In the genomic region with DNA sequence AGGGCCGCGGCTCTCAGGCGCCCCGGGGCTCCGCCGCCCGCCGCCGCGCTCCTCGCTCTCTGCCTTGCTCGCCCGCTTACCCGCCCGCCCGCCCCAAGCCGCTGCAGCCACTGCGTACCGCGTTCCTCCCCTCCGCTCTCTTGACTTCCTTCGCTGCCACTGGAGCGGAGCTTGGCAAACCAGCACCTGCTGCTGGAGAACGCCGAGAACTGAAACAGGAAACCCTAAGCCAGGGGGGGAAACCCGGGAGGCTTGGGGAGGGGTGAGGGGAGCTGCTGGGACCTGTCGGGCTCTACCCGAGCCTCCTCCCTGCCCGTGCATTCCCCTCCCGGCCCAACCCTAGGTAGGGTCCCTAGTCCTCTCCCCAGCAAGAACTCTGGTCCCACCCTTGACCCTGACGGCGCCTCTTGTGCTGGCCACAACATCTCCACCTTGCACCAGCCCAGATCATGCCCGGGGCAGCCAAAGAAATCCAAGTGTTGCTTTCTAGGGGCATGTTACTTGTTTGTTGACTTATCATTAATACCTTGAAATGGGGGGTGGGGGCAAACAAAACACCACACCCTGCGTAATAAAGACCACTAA, we compare ENCODE assay signal across 8 mouse cellular contexts. TPM values are rescaled to one million over a fixed set of nuclear protein-coding genes. Genes with fewer than 3 reads are reported as not detected.
DNase-seq lines count a peak whose midpoint lies in the region; ATAC-seq and TF ChIP-seq lines count a peak whose summit lies in the region.

No protein-coding gene starts in this region.

- H3K4me3 ChIP-seq in neural tube, embryonic 11.5 days (ENCODE audit: low read depth, low read length): peak overlapping the region; percentile 69
- H3K4me3 ChIP-seq in limb, embryonic 14.5 days (replicated peaks; ENCODE audit: low read length): peak overlapping the region; percentile 87
- H3K4me3 ChIP-seq in midbrain, embryonic 15.5 days: peak overlapping the region; percentile 97
- peak overlapping the region; percentile 85 for H3K4me3 ChIP-seq in stomach, embryonic 14.5 days (ENCODE audit: low read depth, low read length)

- peaks cover 5% of the 10 kb centered on the region; the same call in 1 of the 2 replicates for H3K4me1 ChIP-seq in neural tube, embryonic 11.5 days (ENCODE audit: control insufficient read depth, insufficient read depth, low read length)
- H3K4me1 ChIP-seq in limb, embryonic 14.5 days (ENCODE audit: control insufficient read depth, insufficient read depth, low read length): peaks cover 10% of the 10 kb centered on the region; the same call in 1 of the 2 replicates
- peaks cover 32% of the 10 kb centered on the region for H3K4me1 ChIP-seq in midbrain, embryonic 15.5 days
- H3K4me1 ChIP-seq in stomach, embryonic 14.5 days (ENCODE audit: control insufficient read depth, insufficient read depth, low read length): peaks cover 9% of the 10 kb centered on the region; the same call in 1 of the 2 replicates

- H3K27ac ChIP-seq in neural tube, embryonic 11.5 days (ENCODE audit: low read depth, low read length): peak overlapping the region; percentile 88
- peak overlapping the region; percentile 91 for H3K27ac ChIP-seq in limb, embryonic 14.5 days (replicated peaks; ENCODE audit: low read depth, low read length)
- H3K27ac ChIP-seq in midbrain, embryonic 15.5 days: peak overlapping the region; percentile 99
- peak overlapping the region; percentile 89 for H3K27ac ChIP-seq in stomach, embryonic 14.5 days (ENCODE audit: low read length)

- peak; percentile 84 for DNase-seq in neural tube, embryonic 11.5 days (ENCODE audit: low spot score)
- DNase-seq in neural tube, embryonic 10.5 days (ENCODE audit: extremely low spot score, low spot score): no peak
- peak; percentile 68 for DNase-seq in embryo, embryonic 11.5 days (ENCODE audit: low read depth, low spot score)
- peak; percentile 99 for DNase-seq in heart, adult 11 months
- DNase-seq in kidney, adult 18-20 months: peak; percentile 85
- DNase-seq in limb, embryonic 14.5 days (ENCODE audit: low spot score): peak; percentile 85

- peak; percentile 77; the same call in 1 of the 2 replicates for TF ChIP-seq POLR2A in limb, embryonic 14.5 days (IDR thresholded peaks at IDR 0.05; ENCODE audit: borderline replicate concordance, extremely low read depth, insufficient read depth, insufficient read length)

- ATAC-seq in neural tube, embryonic 11.5 days (ENCODE audit: insufficient read depth, low FRiP score, low TSS enrichment): peak; percentile 86
- ATAC-seq in limb, embryonic 14.5 days (ENCODE audit: low FRiP score, low read depth): peak; percentile 89
- ATAC-seq in midbrain, embryonic 15.5 days (replicated peaks): peak; percentile 93
- peak; percentile 81 for ATAC-seq in stomach, embryonic 14.5 days (ENCODE audit: insufficient number of reproducible peaks, insufficient read depth, low FRiP score, low read depth)

- H3K4me2 ChIP-seq in neural tube, embryonic 11.5 days (ENCODE audit: low read depth): peak overlapping the region; percentile 67
- peak overlapping the region; percentile 60 for H3K4me2 ChIP-seq in limb, embryonic 14.5 days (replicated peaks; ENCODE audit: low read depth, low read length, severe bottlenecking)
- H3K4me2 ChIP-seq in midbrain, embryonic 15.5 days: peak overlapping the region; percentile 83
- H3K4me2 ChIP-seq in stomach, embryonic 14.5 days (replicated peaks; ENCODE audit: low read depth, low read length): peak overlapping the region; percentile 46

- no peaks in the 10 kb centered on the region for H3K36me3 ChIP-seq in neural tube, embryonic 11.5 days (ENCODE audit: control insufficient read depth, insufficient read depth, low read length)
- H3K36me3 ChIP-seq in limb, embryonic 14.5 days (ENCODE audit: control insufficient read depth, insufficient read depth, low read length): no peaks in the 10 kb centered on the region
- H3K36me3 ChIP-seq in midbrain, embryonic 15.5 days (replicated peaks): no peaks in the 10 kb centered on the region
- H3K36me3 ChIP-seq in stomach, embryonic 14.5 days (ENCODE audit: control insufficient read depth, insufficient read depth, low read length): no peaks in the 10 kb centered on the region

- WGBS in neural tube, embryonic 11.5 days: 3% methylated on average over 12 of the region's 34 CpGs
- WGBS in limb, embryonic 14.5 days: under 1% methylated on average over 33 of the region's 34 CpGs
- under 1% methylated on average over 16 of the region's 34 CpGs for WGBS in midbrain, embryonic 15.5 days
- WGBS in stomach, embryonic 14.5 days: 1% methylated on average over 34 of the region's 34 CpGs

- no peaks in the 10 kb centered on the region for H3K27me3 ChIP-seq in neural tube, embryonic 11.5 days (ENCODE audit: control insufficient read depth, insufficient read depth, low read length)
- H3K27me3 ChIP-seq in limb, embryonic 14.5 days (ENCODE audit: control insufficient read depth, insufficient read depth, low read length): peaks cover 9% of the 10 kb centered on the region; the same call in 1 of the 2 replicates
- H3K27me3 ChIP-seq in midbrain, embryonic 15.5 days (replicated peaks): no peaks in the 10 kb centered on the region
- H3K27me3 ChIP-seq in stomach, embryonic 14.5 days (ENCODE audit: control insufficient read depth, insufficient read depth, low read length): no peaks in the 10 kb centered on the region

- H3K9ac ChIP-seq in neural tube, embryonic 11.5 days (ENCODE audit: low read length): peak overlapping the region; percentile 90
- peak overlapping the region; percentile 97 for H3K9ac ChIP-seq in limb, embryonic 14.5 days (ENCODE audit: low read depth, low read length, severe bottlenecking)
- peak overlapping the region; percentile 99 for H3K9ac ChIP-seq in midbrain, embryonic 15.5 days
- H3K9ac ChIP-seq in stomach, embryonic 14.5 days (replicated peaks; ENCODE audit: low read depth, low read length): peak overlapping the region; percentile 90

- no peaks in the 10 kb centered on the region for H3K9me3 ChIP-seq in neural tube, embryonic 11.5 days (ENCODE audit: control insufficient read depth, low read length)
- no peaks in the 10 kb centered on the region for H3K9me3 ChIP-seq in limb, embryonic 14.5 days (ENCODE audit: control insufficient read depth, low read length)
- no peaks in the 10 kb centered on the region for H3K9me3 ChIP-seq in midbrain, embryonic 15.5 days
- H3K9me3 ChIP-seq in stomach, embryonic 14.5 days (ENCODE audit: control insufficient read depth, low read depth, low read length): no peaks in the 10 kb centered on the region

RNA-seq across cellular contexts. Expression of a gene that starts 0.4 kb away (rescaled TPM):
- polyA plus RNA-seq in neural tube, embryonic 11.5 days (2014; fragmentation: Nextera tagmentation; extraction: Ambion mirVana): 9.2 and 9.5 TPM in 2 replicates
- 2.9 and 3.5 TPM in 2 replicates for polyA plus RNA-seq in limb, embryonic 14.5 days (2012; rRNA removed)
- 4.6 and 4.7 TPM in 2 replicates for polyA plus RNA-seq in limb, embryonic 14.5 days (2014; fragmentation: Nextera tagmentation; extraction: Ambion mirVana)
- polyA plus RNA-seq in midbrain, embryonic 15.5 days (2015; fragmentation: Nextera tagmentation; extraction: Ambion mirVana): 6.0 and 6.4 TPM in 2 replicates
- polyA plus RNA-seq in stomach, embryonic 14.5 days (2014; fragmentation: Nextera tagmentation; extraction: Ambion mirVana): 4.9 TPM in 2 replicates
